15 mouse cellular contexts compared by ENCODE assay signal in genomic region chr2:114156639-114157038, GRCm38 (mm10).
"Had no signal": no experiment of that assay in that cellular context is flagged by ENCODE, and none has a peak within 500 bp of the region (broad histone marks: within the 10 kb centered on the region; RNA-seq: fewer than 3 reads in every experiment).

No protein-coding gene starts in this region.

- H3K9me3 ChIP-seq: limb, embryonic 10.5 days; megakaryocyte, embryonic 14.5 days; midbrain, embryonic 12.5 days; stomach, embryonic 15.5 days had no signal

- DNase-seq: kidney, adult 8-10 months; kidney, postnatal 25 days; layer of hippocampus, adult 9-11 months; layer of hippocampus, postnatal 36 days; lung, adult 2 months; lung, postnatal 4 days; right cerebral cortex, postnatal 14 days; thymus, postnatal 36 days had no signal

- H3K9ac ChIP-seq: midbrain, embryonic 12.5 days; stomach, embryonic 15.5 days had no signal

- H3K27me3 ChIP-seq: megakaryocyte, embryonic 14.5 days; midbrain, embryonic 12.5 days; stomach, embryonic 15.5 days had no signal

- ATAC-seq: intestine, postnatal 0 days; lung, postnatal 0 days; midbrain, embryonic 16.5 days had no signal

- H3K4me2 ChIP-seq: midbrain, embryonic 12.5 days; stomach, embryonic 15.5 days had no signal

- H3K4me3 ChIP-seq: limb, embryonic 10.5 days; megakaryocyte, embryonic 14.5 days; midbrain, embryonic 12.5 days; stomach, embryonic 15.5 days had no signal

- H3K4me1 ChIP-seq: limb, embryonic 10.5 days; midbrain, embryonic 12.5 days; stomach, embryonic 15.5 days had no signal

- H3K27ac ChIP-seq: limb, embryonic 10.5 days; midbrain, embryonic 12.5 days; stomach, embryonic 15.5 days had no signal
